Mouse (Mus musculus) spleen, adult 2 months (tissue): ENCODE results near the gene Slc7a6os.

Source experiments
- CTCF ChIP-seq: fragments of 200-500 bp; IDR thresholded peaks from 2 replicates; pipeline ENCODE4 v1.5.1; 2011; ENCODE audit warnings: mild to moderate bottlenecking, inconsistent platforms; ENCODE audit not compliant: insufficient read depth, insufficient read length, insufficient replicate concordance; ENCODE audit errors: extremely low read depth
- POLR2A ChIP-seq: fragments of 200-500 bp; IDR thresholded peaks from 2 replicates; pipeline ENCODE4 v1.6.1; 2011; ENCODE audit warnings: low read depth, low read length, inconsistent platforms

DNA sequence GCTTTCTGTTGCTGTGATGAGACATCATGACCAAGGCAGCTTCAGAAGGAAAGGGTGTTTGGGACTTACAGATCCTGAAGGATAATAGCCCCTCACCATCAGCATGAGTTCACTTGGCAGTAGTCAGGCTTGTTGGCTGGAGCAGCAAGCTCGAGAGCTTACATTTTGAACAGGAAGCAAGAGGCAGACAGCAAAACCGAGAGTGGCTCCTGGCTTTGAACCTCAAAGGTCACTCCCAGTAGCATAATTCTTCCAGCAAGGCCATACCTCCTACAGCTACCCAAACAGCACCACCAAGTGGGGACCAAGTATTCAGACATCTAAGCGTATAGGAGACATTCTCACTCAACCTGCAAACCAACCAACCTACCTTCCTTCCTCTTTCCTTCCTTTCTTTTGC lies 22.0 kb upstream of the Slc7a6os start:
- TF ChIP-seq POLR2A (no peak), CTCF (no peak)
